Mouse (Mus musculus) midbrain, embryonic 16.5 days (tissue): ENCODE results near the gene Rnf44. TPM values are rescaled to one million over a fixed set of nuclear protein-coding genes. Genes with fewer than 3 reads are reported as not detected.

Source experiments
- ATAC-seq: fragments of 200-750 bp; cut with Nextera tagmentation; 2 replicates; pipeline ENCODE4 v1.8.0; 2017; ENCODE audit warnings: moderate TSS enrichment
- H3K27ac ChIP-seq: fragments of 300-500 bp; sonication (generic); 2 replicates; pipeline ENCODE4 v1.5.1; 2014; ENCODE audit warnings: mild to moderate bottlenecking, low read length, mixed read lengths
- H3K27me3 ChIP-seq: fragments of 300-500 bp; sonication (generic); 2 replicates; pipeline ENCODE4 v1.6.1; 2014; ENCODE audit warnings: low read depth, low read length, mixed read lengths; ENCODE audit not compliant: control insufficient read depth, insufficient read depth
- H3K36me3 ChIP-seq: fragments of 300-500 bp; sonication (generic); 2 replicates; pipeline ENCODE4 v1.6.1; 2014; ENCODE audit warnings: mild to moderate bottlenecking, low read length, moderate library complexity, mixed read lengths; ENCODE audit not compliant: control insufficient read depth, insufficient read depth
- H3K4me1 ChIP-seq: fragments of 300-500 bp; sonication (generic); 2 replicates; pipeline ENCODE4 v1.6.1; 2014; ENCODE audit warnings: mild to moderate bottlenecking, low read length, mixed read lengths; ENCODE audit not compliant: control insufficient read depth, insufficient read depth
- H3K4me2 ChIP-seq: fragments of 300-500 bp; sonication (generic); 2 replicates; pipeline ENCODE4 v1.6.1; 2014; ENCODE audit warnings: mild to moderate bottlenecking, low read length, mixed read lengths
- H3K4me3 ChIP-seq: fragments of 300-500 bp; sonication (generic); 2 replicates; pipeline ENCODE4 v1.5.1; 2014; ENCODE audit warnings: low read depth, mild to moderate bottlenecking, low read length, moderate library complexity, mixed read lengths
- H3K9ac ChIP-seq: fragments of 300-500 bp; sonication (generic); 2 replicates; pipeline ENCODE4 v1.6.1; 2014; ENCODE audit warnings: low read depth, low read length, mixed read lengths
- H3K9me3 ChIP-seq: fragments of 300-500 bp; sonication (generic); replicated peaks from 2 replicates; pipeline ENCODE4 v1.6.1; 2014; ENCODE audit warnings: mild to moderate bottlenecking, low read length, mixed read lengths; ENCODE audit not compliant: control insufficient read depth, poor library complexity, severe bottlenecking
- WGBS: fragments of 180-500 bp; shearing (Covaris S2); extraction: QIAGEN DNeasy Blood & Tissue Kit; methylation state at CpG from one replicate; pipeline ENCODE4 v1.1.7; 2014; 5-methylcytosine and 5-hydroxymethylcytosine counted together
- polyA plus RNA-seq: library from polyadenylated mRNA; unstranded; fragments of >200 nt; fragmentation: Nextera tagmentation; extraction: Ambion mirVana; gene quantifications from 2 replicates; pipeline ENCODE4 v1.2.1, GENCODE M21; 2015

Rnf44 gene
- polyA plus RNA-seq, 1 experiment from 2014 or later, result 65.3 TPM

DNA sequence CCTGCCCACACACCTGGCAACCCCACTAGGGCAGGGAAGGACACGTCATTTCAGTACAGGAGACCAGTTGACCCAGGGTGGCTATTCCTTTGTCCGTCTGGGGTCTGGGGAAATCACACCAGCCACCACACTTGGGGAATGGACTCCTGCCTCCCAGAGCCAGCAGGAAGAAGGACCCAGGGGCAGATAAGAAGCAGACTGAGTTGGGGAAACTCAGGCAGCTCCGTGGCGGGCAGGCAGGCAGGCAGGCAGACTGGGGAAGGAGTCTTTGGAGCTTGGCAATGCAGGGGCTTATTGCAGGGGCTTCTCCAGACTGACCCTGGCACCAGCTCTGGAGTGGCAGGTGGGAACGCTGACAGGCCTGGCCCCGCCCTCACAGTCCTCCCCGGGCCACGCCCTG is 12.4 kb downstream of the Rnf44 start:
- H3K4me3 ChIP-seq, result no peak overlapping the region
- H3K9me3 ChIP-seq, result no peaks in the 10 kb centered on the region
- WGBS, result 90% methylated on average over 8 of the region's 8 CpGs
- peaks cover 45% of the 10 kb centered on the region for H3K36me3 ChIP-seq
- H3K9ac ChIP-seq, result no peak overlapping the region
- no peaks in the 10 kb centered on the region for H3K27me3 ChIP-seq
- no peak overlapping the region for H3K27ac ChIP-seq
- no peak for ATAC-seq
- no peak overlapping the region for H3K4me2 ChIP-seq
- H3K4me1 ChIP-seq, result peaks cover 24% of the 10 kb centered on the region

DNA sequence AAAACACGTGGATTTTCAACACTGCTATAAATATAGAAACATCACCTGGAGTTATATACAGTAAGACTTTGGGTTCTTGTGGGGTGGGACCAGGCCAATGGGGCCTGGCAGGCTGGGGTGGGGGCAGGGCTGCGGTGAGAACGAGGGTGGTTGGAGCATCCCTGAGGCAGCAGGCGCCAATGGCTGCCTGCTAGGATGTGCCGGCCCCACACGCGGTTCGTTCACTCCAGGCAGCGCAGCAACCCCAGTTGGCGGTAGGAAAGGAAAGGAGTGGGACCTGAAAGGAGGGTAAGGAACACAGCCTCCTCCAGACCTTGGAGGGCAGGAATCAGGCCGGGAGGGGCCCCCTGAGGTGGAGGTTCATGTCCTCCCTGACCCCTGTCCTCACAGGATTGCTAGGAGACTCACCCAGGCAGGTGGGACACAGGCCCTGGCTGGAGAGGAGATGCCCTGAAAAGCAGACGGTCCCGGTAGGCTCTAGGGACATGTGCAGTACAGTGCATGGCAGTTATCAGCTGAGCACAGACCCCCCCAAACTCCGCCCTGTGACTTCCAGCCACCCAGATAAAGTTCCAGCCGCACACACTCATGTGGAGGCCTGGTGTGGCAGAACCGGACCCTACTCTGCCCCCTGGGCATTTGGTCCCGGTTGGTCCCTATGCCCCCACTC is 13.4 kb downstream of the Rnf44 start:
- WGBS, result 83% methylated on average over 17 of the region's 17 CpGs
- no peaks in the 10 kb centered on the region for H3K9me3 ChIP-seq
- H3K27me3 ChIP-seq, result no peaks in the 10 kb centered on the region
- peaks cover 45% of the 10 kb centered on the region for H3K36me3 ChIP-seq
- no peak overlapping the region for H3K9ac ChIP-seq
- H3K4me3 ChIP-seq, result no peak overlapping the region
- H3K27ac ChIP-seq, result no peak overlapping the region
- ATAC-seq, result no peak
- peaks cover 14% of the 10 kb centered on the region for H3K4me1 ChIP-seq
- no peak overlapping the region for H3K4me2 ChIP-seq

DNA sequence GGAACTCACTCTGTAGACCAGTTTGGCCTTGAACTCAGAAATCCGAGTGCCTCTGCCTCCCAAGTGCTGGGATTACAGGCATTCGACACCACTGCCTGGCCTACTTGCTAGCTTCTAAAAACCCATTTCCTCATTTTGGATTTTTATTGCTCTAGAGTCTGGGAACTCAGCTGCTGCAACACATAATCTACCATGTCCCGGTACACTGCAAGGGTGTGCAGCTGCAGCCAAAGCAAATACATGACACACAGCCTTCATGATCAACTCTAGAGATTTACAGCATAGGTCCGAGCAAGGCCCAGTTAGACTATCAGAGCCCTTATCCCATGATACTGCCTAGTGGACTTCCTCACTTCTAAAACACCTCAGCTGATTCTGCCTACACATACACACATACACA is 15.4 kb downstream of the Rnf44 start:
- peaks cover 42% of the 10 kb centered on the region for H3K36me3 ChIP-seq

DNA sequence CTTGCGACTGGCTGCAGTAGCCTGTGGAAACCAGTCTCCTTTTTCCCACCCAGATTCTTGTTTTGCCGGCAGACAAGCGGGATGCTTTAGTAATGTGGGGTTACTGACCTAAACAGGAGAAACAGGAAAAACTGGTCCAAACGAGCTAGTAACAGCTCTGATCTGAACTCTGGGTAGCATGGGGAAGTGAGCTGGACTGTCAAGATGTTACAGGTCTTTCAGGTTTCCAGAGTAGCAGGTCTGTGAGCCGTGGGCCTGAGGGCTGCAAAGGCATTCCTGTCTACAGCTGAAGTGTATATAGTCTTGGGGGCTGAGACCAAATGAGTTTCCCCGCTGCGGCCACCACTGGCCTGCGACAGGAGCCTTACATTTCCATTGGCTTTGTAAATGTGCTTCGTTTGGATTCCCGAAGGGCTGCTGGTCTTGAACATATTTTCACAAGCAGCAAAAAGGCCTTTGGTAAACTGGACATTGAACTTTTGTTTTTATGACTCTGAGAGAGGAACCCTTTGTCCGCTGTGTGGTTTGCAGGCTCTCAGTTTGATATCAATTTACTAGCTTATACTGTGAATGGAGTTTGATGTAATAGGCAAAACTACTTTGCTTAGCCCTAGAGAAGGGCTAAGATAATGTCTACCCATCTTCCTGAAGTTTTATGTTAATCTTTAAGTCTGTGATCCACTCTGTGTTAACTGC is 17.7 kb downstream of the Rnf44 start:
- no peak overlapping the region for H3K9ac ChIP-seq
- no peaks in the 10 kb centered on the region for H3K4me1 ChIP-seq
- WGBS, result 74% methylated on average over 11 of the region's 11 CpGs
- no peak for ATAC-seq
- H3K27ac ChIP-seq, result no peak overlapping the region
- no peak overlapping the region for H3K4me3 ChIP-seq
- H3K36me3 ChIP-seq, result peaks cover 20% of the 10 kb centered on the region
- no peak overlapping the region for H3K4me2 ChIP-seq
- no peaks in the 10 kb centered on the region for H3K9me3 ChIP-seq
- H3K27me3 ChIP-seq, result no peaks in the 10 kb centered on the region

More for the DNA sequence above, 15.4 kb downstream of the Rnf44 start:
- Histone ChIP-seq H3K27ac (no peak overlapping the region), H3K4me1 (no peaks in the 10 kb centered on the region), H3K4me2 (no peak overlapping the region), H3K4me3 (no peak overlapping the region), H3K9ac (no peak overlapping the region), H3K27me3 (no peaks in the 10 kb centered on the region), H3K9me3 (no peaks in the 10 kb centered on the region)
- no peak for ATAC-seq
- 82% methylated on average over 4 of the region's 4 CpGs for WGBS

DNA sequence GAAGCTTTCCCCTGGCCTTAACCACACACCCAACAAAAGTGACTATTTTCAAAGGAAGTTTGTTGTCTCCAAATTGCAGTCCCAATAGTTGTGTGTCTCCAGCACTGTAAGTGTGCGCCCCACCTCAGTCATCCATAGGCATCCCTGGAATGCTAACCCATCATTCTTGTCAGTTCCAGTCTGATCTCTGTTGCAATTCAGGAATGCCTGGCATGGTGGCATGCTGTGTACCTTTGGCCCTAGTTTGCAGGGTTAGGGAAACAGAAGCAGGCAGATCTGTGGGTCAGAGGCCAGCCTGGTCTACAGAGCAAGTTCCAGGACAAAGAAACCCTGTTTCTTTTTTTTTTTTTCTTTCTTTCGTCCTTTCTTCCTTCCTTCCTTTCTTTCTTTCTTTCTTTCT is 23.2 kb downstream of the Rnf44 start:
- no peak for ATAC-seq
- no peak overlapping the region for H3K9ac ChIP-seq
- 0 out of 2 replicates have a peak, but pooled peaks cover 2% of the 10 kb centered on the region for H3K36me3 ChIP-seq

DNA sequence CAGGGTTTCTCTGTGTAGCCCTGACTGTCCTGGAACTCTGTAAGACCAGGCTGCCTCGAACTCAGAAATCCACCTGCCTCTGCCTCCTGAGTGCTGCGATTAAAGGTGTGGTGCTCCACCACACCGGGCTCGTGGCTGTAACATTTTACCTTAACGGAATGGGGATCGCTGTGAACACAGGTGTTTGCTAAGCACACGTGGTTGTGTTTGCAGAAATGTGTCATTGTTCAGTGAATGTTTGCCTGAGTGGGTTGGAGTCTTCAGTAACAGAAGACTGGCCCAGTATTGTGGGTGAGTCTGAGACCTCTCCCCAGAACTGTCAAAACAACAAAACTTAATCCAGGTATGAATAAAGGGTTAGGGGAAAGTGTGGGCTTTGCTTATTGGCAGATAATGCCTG is 28.6 kb downstream of the Rnf44 start:
- no peak overlapping the region for H3K27ac ChIP-seq
- 97% methylated on average over 7 of the region's 7 CpGs for WGBS
- no peak for ATAC-seq
- H3K36me3 ChIP-seq, result peaks cover 27% of the 10 kb centered on the region
- no peak overlapping the region for H3K4me3 ChIP-seq
- H3K27me3 ChIP-seq, result no peaks in the 10 kb centered on the region
- no peak overlapping the region for H3K9ac ChIP-seq
- no peaks in the 10 kb centered on the region for H3K9me3 ChIP-seq
- H3K4me1 ChIP-seq, result no peaks in the 10 kb centered on the region
- H3K4me2 ChIP-seq, result no peak overlapping the region

More for the DNA sequence above, 23.2 kb downstream of the Rnf44 start:
- H3K4me1 ChIP-seq, result no peaks in the 10 kb centered on the region
- H3K9me3 ChIP-seq, result no peaks in the 10 kb centered on the region
- no peak overlapping the region for H3K4me2 ChIP-seq
- no peak overlapping the region for H3K27ac ChIP-seq
- H3K27me3 ChIP-seq, result no peaks in the 10 kb centered on the region
- no peak overlapping the region for H3K4me3 ChIP-seq
- 70% methylated on average over 2 of the region's 2 CpGs for WGBS

DNA sequence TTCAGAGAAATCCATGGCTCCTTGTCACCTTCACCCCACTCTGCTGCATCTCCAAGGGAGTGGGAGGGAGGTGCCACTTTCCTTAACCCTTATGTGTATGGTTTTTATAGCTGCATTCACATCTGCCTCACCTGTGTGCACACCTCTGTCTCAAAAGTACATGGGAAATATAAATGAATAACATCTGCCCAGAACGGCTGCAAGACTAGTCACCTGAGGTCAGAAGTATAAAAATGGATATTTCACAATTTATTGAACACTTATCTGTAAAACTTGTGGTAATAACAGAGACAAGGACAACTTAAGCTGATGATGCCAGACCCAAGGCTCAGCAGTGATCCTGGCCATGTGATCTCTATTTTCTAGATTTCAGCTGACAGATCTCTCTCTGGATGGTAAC is 29.2 kb downstream of the Rnf44 start:
- no peaks in the 10 kb centered on the region for H3K9me3 ChIP-seq
- H3K4me1 ChIP-seq, result no peaks in the 10 kb centered on the region
- peaks cover 27% of the 10 kb centered on the region for H3K36me3 ChIP-seq
- 94% methylated on average over 1 of the region's 1 CpGs for WGBS
- no peak for ATAC-seq
- H3K9ac ChIP-seq, result no peak overlapping the region
- H3K27me3 ChIP-seq, result no peaks in the 10 kb centered on the region
- H3K4me3 ChIP-seq, result no peak overlapping the region
- H3K4me2 ChIP-seq, result no peak overlapping the region
- H3K27ac ChIP-seq, result no peak overlapping the region

DNA sequence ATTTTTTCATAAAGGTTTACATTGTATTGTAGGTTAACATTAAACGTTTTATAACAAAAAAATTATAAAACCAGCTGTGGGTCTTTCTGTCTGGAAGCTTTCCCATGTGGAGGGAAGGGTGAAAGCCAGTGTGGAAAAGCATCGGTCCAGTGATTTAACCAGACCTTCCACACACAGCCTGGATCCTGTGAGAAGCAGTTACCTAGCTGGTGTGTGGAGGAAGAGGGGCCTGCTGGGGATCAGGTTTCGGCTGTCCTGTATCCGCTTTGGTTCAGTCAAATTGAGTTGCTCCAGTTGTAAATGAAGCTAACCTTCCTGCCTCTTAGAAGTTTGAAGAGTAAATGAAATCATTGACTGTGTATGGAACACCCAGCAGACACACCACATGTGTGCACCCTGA is 29.7 kb downstream of the Rnf44 start:
- H3K9ac ChIP-seq, result no peak overlapping the region
- no peaks in the 10 kb centered on the region for H3K9me3 ChIP-seq
- WGBS, result 91% methylated on average over 4 of the region's 4 CpGs
- H3K4me3 ChIP-seq, result no peak overlapping the region
- H3K4me1 ChIP-seq, result no peaks in the 10 kb centered on the region
- peaks cover 27% of the 10 kb centered on the region for H3K36me3 ChIP-seq
- no peaks in the 10 kb centered on the region for H3K27me3 ChIP-seq
- H3K4me2 ChIP-seq, result no peak overlapping the region
- no peak for ATAC-seq
- no peak overlapping the region for H3K27ac ChIP-seq

DNA sequence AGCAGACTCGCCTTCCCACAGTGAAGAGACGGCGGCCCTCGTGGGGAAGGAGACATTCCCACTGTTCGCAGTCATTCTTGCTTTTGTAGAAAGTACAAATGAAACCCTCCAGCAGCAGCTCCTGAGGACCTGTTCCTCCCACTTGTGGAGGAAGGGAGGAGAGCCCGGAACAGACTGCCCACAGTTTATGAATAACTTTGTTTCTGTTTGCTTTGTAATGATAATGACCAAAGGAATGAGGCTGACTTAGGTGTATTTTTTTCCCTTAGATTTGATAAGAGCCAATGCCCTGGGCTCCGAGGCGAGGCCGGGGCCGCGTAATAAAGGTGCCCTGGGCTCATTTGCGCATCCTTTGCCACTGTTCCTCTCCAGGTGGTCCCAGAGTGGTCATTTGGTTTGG is 32.3 kb downstream of the Rnf44 start:
- 88% methylated on average over 12 of the region's 12 CpGs for WGBS
- ATAC-seq, result no peak
- H3K4me1 ChIP-seq, result no peaks in the 10 kb centered on the region
- no peaks in the 10 kb centered on the region for H3K27me3 ChIP-seq
- H3K9ac ChIP-seq, result no peak overlapping the region
- H3K4me3 ChIP-seq, result no peak overlapping the region
- peaks cover 38% of the 10 kb centered on the region for H3K36me3 ChIP-seq
- H3K27ac ChIP-seq, result no peak overlapping the region
- no peak overlapping the region for H3K4me2 ChIP-seq
- H3K9me3 ChIP-seq, result no peaks in the 10 kb centered on the region
